Mouse (Mus musculus): Measurements from ENCODE around the gene Fstl4.
A peak's percentile ranks its signal among the peaks of the same experiment; 100 is the strongest.
"Not testable (repeated sequence)": the region's sequence is repeated elsewhere in the genome, so short reads cannot be mapped to it uniquely, and the experiment has no call there.

Gene Fstl4

DNA sequence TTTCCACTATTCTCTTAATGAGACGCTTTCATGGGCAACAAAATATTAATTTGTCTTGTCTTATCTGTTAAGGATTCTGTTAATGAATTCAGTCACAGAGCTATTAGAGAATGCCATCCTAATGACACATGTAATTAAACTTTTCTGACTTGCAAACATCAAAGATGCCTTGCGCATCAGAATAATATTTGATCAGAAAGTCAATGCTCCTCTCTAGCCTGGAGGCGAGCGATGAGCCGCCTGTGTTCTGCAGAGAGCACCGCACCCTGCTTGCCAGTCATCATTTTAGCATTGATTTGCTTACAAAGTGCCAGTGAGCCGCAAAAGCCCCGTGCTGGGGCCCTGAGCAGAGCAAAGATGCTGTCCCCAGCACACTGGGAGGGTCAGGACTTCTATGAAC, 372.9 kb downstream of the Fstl4 start:
- DNase-seq (ENCODE audit: low spot score in 2 of 2) = no peak

DNA sequence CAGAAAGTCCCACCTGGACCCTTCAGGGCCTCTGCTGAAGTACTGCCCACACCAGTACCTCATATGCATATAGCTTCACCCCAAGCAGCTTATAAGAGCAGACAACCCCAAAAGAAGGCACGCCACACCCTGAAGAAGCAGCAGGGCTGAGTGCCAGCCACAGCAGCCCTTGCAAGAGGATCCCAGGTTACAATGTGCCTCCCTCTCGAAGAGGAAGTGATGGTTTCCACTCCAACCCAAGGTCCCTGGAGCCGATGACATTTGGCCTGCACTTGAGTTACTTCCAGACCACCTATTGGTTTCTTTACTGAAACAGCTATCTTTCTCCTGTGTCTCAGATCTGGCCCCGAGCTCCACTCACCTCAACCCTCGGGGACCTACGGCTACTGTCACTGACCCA, 373.8 kb downstream of the Fstl4 start:
- DNase-seq (ENCODE audit: low spot score in 2 of 2) = no peak

DNA sequence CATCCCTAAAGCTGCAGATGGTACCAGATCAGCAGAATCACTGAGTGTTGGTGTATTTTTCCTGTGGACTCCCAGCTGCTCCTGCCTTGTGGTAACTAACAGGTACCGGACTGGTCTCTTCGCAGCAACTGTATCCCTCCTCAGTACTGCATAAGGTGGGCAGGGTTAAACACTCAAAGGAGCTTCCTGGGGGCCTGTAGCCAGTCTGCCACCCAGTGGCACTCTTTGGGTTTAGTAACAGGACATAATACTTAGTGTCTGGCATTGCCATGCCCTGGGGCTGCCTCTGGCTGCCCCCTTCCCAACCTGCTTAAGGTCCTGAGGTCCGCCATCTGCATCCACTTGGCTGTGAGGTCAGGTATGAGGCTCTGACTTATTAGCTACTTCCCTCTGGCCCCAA, 375.2 kb downstream of the Fstl4 start:
- DNase-seq (ENCODE audit: low spot score in 2 of 2) = no peak

DNA sequence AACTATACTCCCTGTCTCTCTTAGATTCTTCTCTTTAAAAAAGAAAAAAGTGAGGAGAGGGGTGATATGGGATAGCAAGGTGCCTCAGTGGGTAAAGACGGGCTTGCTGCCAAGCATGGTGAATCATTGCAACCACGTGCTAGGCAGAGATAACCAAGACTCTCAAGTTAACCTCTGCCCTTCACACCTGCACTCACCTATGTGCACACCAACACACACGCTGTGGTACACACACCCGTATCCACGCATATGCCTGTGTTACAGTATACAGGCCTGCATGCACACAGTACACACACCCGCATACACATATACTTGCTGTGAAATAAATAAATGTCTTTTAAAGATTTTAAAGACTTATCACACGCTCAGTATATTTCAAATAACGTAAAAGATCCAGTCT, 375.8 kb downstream of the Fstl4 start:
- DNase-seq (ENCODE audit: low spot score in 2 of 2) = no peak

DNA sequence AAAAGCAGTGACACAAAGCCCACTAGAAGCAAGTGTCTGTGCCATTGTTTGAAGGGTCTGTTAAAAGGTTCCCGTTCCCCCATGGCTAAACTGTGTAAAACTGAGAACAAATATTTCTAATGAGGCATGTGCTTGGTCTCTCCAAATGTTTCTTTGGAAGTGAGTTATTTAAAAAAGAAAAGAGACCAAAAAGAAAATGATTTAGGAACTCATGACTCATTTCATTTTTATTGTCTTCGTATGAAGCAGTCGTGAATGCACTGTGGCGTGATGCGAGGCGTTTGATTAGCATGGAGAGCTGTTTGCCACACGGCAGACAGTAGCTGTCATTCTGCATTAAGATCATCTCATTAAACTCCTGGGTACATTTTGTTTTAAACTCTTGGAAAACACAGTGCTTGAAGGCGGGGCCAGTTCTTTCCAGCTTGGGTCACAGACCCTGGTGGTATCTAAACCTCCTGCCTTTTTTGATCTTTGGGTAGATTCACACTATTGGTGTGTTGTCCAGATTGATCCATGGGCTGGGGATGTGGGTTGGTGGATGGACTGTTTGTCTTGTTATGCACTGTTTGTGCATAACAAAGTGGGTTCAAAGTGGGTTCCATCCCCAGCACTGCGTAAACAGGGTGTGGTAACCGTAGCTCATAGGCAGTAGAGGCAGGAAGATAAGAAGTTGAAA, 376.4 kb downstream of the Fstl4 start:
- no peak for DNase-seq (ENCODE audit: low spot score in 2 of 2)

DNA sequence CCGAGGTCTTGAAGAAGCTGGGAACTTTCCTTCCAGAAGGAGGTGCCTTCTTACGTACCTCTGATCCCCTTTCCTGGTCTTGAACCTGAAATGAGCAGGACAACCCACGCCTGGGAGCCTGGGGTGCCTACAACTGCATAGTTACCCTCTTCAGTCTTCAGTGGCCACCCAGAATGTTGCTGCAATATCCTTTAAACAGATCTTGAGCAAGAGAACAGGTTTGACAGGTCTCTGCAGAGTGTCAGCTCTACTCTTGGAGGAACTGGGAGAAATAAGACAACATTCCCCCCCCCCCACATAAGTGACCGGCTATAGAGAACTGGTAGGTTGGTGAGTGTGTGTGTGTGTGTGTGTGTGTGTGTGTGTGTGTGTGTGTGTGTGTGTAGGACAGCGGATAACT, 379.1 kb downstream of the Fstl4 start:
- no peak for DNase-seq (ENCODE audit: low spot score in 2 of 2)

DNA sequence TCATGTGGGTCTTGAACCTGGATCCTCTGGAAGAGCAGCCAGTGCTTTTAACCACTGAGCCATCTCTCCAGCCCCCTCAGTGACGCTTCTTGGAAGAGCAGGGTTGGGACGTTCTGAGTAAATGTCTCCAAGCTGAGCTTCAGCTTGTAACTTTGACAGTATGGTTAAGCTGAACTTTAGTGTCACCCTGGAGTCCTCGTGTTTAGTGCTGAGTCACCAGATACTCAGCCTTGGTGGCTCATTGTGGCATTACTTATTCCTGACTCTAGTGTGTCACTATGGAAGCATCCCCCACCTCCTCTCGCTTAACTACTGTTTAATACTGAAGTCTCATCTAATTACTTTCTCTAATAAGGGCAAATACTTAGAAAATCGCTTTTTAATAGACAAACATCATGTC, 380.1 kb downstream of the Fstl4 start:
- no peak for DNase-seq (ENCODE audit: low spot score in 2 of 2)

DNA sequence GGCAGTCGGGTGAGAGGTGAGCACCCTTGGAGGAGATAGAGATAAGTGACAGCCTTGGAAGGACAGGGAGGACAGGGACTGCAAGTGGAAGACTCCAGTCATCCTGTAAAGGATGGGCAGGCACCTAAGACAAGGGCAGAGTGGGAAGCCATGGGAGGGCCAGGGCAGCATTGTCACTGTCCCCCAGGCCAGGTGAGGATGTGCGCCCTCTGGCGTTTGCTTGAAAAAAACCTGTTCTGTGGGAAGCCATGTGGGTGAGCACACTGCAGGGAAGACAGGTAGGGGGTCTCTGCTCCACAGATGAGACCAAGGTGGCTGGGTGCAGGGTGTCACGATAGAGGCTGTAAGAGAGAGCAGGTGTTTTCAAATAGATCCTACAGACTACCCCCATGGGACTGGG, 381.9 kb downstream of the Fstl4 start:
- DNase-seq (ENCODE audit: low spot score in 2 of 2) = no peak

DNA sequence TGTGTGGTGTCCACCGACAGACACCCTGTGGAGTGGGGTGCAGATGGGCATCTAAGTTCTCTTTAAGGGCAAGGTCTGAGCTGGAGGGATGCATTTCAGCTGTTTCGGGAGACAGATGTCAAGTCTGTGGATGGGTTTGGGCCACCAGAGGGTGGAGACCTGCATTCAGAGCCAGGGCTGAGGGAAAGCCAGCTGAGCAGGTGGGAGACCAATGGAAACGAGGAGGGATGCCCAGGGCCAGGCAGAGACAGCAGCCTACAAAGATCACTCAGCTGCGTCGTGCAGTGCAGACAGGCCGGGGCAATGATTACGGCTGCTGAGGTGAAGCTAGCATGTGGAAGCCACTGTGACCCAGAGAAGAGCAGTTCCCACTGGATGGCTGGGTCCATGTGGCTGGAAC, 392.0 kb downstream of the Fstl4 start:
- no peak for DNase-seq (ENCODE audit: low spot score in 2 of 2)

DNA sequence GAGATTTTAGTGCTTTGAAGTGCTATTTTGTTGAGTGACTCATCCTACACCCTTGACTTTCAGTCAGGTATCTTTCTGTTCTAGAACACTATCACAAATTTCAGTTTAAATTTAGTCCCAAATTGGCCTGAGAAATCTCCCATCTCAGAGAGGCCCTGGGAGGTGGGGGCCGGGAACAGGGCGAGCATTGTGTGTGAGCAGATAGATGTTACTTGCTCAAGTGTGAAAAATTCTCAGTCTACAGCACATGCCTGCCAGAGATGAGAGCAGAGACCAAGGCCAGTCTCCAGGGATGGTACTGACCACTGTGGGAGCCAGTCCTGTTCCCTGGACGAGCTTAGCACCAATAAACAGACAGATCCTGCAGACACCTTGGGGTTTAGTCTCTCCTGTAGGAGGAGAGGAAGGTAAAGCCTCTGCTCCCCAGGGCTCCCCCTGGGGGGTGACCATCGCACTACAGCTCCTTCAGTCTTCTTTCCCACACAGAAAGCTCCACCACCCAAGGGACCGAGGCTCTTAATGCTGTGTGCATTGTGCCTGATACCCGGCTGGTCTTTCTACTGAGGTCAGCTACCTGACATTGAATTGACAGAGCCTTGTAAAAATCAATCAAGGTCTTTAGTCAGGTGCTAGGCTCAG, 393.3 kb downstream of the Fstl4 start:
- no peak for DNase-seq (ENCODE audit: low spot score in 2 of 2)

DNA sequence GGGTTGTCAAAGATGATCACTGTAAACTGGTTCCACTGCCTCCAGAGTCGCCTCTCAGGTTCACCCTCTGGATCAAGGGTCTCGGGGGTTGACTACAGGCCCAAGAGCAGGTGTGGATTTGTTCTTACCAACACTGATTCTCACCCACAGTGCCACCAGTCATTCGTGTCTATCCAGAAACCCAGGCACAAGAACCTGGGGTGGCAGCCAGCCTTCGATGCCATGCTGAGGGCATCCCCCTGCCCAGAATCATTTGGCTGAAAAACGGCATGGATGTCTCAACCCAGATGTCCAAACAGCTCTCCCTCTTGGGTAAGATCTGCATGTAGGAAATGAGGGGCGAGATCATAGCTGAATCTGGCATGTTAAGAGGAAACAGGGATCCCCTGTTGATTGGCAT, 398.0 kb downstream of the Fstl4 start:
- no peak for DNase-seq (ENCODE audit: low spot score in 2 of 2)

DNA sequence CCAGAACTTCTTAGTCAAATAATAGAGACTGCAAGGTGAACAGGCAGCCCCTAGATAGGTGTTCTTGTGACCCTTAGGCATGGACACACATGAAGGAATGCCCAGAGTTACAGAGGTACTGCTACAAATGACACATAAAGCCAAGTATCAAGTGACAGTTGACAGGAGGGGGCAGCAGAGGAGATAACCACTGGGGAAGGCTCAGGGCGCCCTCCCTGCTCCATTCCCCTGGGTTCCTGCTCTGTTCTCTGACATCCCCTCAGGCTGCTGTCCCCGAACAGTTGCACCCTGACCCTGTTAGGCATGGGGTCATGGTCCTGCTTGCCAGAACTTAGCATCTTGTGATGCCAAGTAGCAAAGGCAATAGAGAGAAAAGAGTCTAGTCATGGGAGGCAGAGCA, 402.0 kb downstream of the Fstl4 start:
- no peak for DNase-seq (ENCODE audit: low spot score in 2 of 2)

DNA sequence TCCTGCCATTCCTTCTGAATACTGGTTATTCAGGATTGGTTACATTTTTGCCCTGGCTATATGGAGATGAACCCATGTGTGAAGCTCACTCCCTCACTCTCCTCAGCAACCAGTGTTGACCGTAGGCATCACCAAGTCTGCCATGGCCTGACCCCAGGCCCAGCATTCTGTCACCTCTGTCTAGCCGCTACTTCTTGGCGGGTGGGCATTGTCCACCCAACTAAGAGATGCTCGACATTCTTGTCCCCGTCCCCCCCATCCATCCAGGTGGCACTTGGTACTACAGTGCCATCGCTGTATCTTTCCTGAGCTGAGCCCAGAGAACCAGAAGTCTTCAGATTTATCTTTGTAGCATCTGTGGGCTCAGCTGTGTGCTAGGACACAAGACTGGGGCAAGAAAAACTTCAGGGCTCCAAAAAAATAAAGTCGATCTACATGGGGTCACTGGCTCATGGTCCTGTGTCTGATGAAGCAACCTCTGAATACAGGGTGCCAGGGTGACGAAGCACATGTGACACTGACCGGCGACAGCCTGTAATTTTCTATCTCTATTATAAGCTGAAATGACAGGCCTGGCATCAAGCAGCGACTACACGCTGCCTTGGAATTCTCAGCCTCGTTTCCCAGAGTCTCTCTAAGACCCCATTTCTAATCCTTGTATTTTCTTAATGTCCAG, 417.9 kb downstream of the Fstl4 start:
- DNase-seq (ENCODE audit: low spot score in 2 of 2) = no peak

DNA sequence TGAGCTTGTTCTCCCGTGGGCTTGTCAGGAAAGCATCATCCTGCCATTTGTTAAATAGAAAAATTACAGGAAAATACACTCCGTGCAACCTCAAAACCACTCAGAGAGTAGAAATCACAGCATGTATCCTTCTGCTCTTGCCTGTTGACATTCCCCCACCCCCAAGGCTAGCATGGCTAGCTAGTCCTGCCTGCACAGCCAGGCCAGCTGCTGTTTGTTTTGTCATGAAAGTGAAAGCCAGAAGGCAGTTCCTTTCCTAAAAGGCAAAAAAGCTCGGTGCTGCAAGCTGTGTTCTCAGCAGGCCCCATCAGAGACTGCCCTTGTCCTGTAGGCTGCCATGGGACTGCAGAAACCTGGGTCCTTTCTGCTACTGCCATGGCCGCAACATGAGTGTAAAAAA, 418.4 kb downstream of the Fstl4 start:
- DNase-seq (ENCODE audit: low spot score in 2 of 2) = no peak

DNA sequence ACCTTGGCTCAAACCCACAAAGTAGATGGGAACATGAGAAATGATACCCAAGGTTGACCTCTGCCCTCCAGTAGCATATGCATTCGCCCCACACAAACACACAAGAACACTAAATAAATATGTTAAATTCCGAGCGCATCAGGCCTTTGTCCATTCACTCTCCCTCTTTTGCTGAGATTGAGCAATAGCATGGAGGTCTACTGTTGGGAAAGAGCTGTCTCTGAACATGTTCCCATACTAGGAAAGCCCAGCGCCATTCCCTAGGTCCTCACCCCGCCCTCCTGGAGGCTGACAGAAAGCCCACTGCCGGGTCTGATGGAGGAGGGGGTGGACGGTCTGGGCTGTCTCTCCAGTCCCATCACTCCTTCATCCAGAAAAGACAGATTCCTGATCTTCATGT, 419.6 kb downstream of the Fstl4 start:
- no peak for DNase-seq (ENCODE audit: low spot score in 2 of 2)

DNA sequence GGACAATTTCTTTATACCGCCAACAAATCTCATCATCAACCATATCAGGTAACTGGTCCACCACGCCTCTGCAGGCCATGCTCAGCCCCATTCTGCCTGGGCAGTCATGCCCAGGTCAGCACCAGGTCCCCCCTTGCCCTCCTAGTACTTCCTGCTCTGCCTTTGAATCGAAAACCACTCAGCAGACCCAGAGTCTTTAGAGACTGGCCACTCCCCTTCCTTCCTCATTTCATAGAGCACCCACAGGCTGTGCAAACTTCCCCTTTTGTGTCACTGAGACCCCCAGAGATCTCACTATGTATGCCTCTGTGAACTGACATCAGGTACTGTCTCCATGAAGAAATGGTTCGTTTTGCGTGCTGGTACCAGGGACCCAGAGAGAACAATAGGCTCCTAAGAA, 420.3 kb downstream of the Fstl4 start:
- no peak for DNase-seq (ENCODE audit: low spot score in 2 of 2)

DNA sequence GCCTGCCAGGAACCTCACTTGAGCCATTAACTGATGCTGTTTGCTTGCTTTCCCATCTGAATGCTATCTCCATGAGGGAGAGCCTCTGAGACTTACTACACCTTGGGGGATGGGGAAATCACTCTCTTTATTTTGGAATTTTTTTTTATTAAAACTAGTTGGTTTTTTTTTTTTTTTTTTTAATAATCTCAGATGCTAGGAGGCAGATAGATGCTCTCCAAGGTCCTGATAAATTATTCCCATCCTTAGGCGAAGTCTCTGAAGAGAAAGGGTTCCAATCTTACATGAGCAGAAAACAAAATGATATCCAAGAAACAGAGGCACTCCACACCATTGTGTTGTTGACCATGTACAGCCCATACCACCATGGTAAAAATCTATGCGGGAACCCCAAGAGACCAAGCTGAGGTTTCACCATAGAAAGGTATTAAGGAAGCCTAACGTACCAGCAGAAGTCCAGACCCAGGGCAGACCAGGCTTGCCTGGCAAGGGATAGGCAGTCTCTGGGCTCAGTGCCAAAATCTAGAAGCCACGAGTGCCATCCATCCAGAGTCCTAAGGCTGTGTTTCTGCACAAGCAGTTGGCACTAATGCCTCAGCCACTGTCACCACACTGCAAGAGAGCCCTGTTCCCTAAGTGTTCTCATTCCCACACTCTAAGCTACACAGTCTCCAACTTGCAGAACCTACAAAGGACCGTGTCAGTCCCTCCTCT, 423.1 kb downstream of the Fstl4 start:
- DNase-seq (ENCODE audit: low spot score in 2 of 2) = no peak

DNA sequence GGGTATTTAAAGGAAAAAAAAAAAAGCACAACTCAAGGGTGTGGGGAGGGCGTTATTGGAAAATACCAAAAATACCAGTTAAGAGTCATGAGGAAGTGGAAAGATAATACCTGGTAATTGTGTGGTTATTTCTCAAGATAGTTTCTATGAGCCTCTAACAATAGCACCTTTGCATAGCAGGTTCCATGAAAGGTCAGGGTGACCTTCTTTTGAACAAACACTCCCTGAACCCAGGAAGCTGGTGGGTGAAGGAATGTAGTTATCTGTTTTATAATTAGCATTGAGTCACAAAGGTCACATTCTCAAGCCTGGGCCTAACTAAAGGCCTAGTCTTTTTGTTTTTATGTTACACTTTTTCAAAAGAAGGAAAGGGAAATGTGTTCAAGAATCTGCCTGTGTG, 432.1 kb downstream of the Fstl4 start:
- not testable (repeated sequence) for DNase-seq (ENCODE audit: low spot score in 2 of 2)

DNA sequence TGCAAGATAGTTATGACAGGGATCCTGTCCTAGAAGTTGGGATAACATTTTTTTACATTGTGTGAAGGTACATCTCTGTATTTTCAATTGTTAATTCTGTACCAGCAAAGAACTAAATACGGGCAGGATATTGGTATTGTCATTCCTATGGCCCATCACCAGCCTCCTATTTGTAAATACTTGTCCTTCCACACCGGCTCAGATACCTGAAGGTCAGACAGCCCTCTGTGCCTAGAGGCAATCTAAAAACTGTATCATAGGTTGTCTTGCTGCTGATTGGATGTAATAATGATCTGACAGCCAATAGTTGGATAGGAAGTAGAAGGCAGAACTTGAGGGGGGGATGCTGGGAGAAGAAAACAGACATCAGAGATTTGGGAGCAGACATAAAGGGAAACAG, 432.7 kb downstream of the Fstl4 start:
- no peak for DNase-seq (ENCODE audit: low spot score in 2 of 2)

DNA sequence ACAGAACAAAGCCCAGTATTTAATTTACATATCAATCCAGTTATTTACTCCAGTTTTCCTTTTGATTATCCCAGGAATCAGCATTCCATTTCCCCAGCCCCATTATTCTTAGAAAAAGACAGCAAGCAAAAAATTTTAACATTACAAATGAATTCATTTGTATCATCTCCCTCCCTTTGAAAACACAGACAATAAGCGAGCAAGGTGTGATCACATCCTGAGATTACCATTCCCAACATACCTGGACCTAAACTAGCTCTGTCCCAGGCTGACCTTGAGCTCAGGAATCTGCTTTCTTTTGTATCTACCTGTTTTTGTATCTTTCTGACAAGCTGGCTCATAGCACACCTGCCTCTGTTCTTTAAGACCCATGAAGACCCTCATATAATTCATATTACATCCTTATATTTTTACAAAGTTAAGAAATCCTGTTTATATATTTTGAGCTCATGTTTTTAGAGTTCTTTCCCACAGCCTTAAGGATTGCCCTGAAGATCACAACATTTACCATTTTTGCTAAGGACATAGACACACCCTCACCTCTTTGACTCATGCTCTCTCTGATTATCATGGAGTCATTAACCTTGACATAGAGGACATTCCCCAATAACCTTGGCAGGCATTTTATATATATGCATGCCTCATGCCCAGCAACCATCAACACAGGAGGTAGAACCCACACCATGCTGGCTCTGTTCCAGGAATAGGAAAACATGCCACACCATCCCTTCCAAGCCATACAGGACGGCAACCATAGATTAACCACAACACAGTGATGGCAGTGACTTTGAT, 438.2 kb downstream of the Fstl4 start:
- DNase-seq (ENCODE audit: low spot score in 2 of 2) = no peak

DNA sequence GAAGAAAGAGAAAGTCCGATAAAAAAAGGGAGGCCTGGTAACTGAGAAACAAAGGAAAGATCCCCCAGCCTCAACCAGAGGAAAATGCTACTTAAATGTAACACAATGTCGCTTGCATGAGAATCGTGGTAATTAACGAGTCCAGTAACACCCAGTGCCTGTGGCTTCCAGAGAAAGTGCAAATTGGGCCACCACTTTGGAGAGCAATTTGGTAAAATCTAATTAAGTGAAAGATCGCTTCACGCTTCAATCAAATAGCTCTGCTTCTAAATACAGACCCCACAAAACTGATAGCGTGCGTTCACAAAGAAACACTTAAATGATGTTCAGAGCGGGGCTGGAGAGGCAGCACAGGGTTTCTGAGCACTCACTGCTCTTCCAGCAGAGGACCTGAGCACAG, 446.4 kb downstream of the Fstl4 start:
- DNase-seq (ENCODE audit: low spot score in 2 of 2) = no peak

DNA sequence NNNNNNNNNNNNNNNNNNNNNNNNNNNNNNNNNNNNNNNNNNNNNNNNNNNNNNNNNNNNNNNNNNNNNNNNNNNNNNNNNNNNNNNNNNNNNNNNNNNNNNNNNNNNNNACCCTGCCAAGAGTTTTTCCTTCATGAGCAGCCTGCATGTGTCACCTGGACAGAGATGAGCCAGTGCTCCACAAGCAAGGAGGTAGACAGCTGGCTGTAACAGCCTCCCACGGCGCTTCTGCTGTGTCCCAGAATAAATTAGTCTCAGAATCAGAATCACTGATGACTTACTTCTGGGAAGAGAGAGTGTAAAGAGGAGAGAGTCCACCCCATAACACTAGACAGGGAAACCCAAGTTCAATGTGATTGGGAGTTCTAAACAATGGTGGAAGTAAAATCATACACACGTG, 464.6 kb downstream of the Fstl4 start:
- peak; percentile 53 to 74 for DNase-seq (ENCODE audit: low spot score in 2 of 2)

All from left cerebral cortex, adult 9 months (tissue).